Mouse (Mus musculus): Measurements from ENCODE around the gene Oat. TPM values are rescaled to one million over a fixed set of nuclear protein-coding genes. Genes with fewer than 3 reads are reported as not detected.

Oat gene
- total and polyA plus RNA-seq, 3 experiments: 161 to 197 (median 170) TPM

- H3K27me3 ChIP-seq (ENCODE audit: control insufficient read depth, insufficient read depth, low read length): no peaks in the 10 kb centered on the region
- intact Hi-C loops (cut with DNase I): no loop called here
- no peak overlapping the region for H3K4me3 ChIP-seq
- WGBS: 43% methylated on average over 1 of the region's 1 CpGs
- no peaks in the 10 kb centered on the region for H3K79me2 ChIP-seq (replicated peaks; ENCODE audit: control insufficient read depth, insufficient read depth, low read length)
- no peak overlapping the region for H3K27ac ChIP-seq
- H3K36me3 ChIP-seq (ENCODE audit: control insufficient read depth, insufficient read depth, low read length): peaks cover 25% of the 10 kb centered on the region
- TF ChIP-seq POLR2A (IDR thresholded peaks at IDR 0.05; ENCODE audit: insufficient read depth, low read depth, low read length): no peak
- DNase-seq: no peak
- no peak overlapping the region for H3K9ac ChIP-seq (ENCODE audit: low read depth, low read length)
- H3K4me1 ChIP-seq (ENCODE audit: control insufficient read depth, insufficient read depth, low read length): peaks cover 5% of the 10 kb centered on the region
Measured at GRCm38 (mm10) chr7:132565831-132566230, 10.4 kb downstream of the Oat start.

- no peak for TF ChIP-seq CTCF (IDR thresholded peaks at IDR 0.05)
- no peak for TF ChIP-seq EP300 (IDR thresholded peaks at IDR 0.05; ENCODE audit: insufficient read depth, low read depth, low read length)
- no peak for TF ChIP-seq POLR2A (IDR thresholded peaks at IDR 0.05; ENCODE audit: insufficient read depth, low read depth, low read length)
- Histone ChIP-seq H3K27ac (peak overlapping the region; percentile 50), H3K27me3 (ENCODE audit: control insufficient read depth, insufficient read depth, low read length) (no peaks in the 10 kb centered on the region), H3K9ac (ENCODE audit: low read depth, low read length) (no peak overlapping the region), H3K4me1 (ENCODE audit: control insufficient read depth, insufficient read depth, low read length) (peaks cover 15% of the 10 kb centered on the region), H3K36me3 (ENCODE audit: control insufficient read depth, insufficient read depth, low read length) (peaks cover 22% of the 10 kb centered on the region), H3K79me2 (replicated peaks; ENCODE audit: control insufficient read depth, insufficient read depth, low read length) (no peaks in the 10 kb centered on the region), H3K4me3 (no peak overlapping the region)
- no peak for DNase-seq
- WGBS: 44% methylated on average over 3 of the region's 3 CpGs
- intact Hi-C loops (cut with DNase I): loop anchor here (10.0 kb wide), 1 partner anchor 1014 kb away; the partner anchor contains the start of genes Hmx2 and Hmx3
Measured at GRCm38 (mm10) chr7:132559138-132559766, 16.9 kb downstream of the Oat start.

- no peaks in the 10 kb centered on the region for H3K27me3 ChIP-seq (ENCODE audit: control insufficient read depth, insufficient read depth, low read length)
- DNase-seq: no peak
- TF ChIP-seq POLR2A (IDR thresholded peaks at IDR 0.05; ENCODE audit: insufficient read depth, low read depth, low read length) (no peak), CTCF (IDR thresholded peaks at IDR 0.05) (no peak), EP300 (IDR thresholded peaks at IDR 0.05; ENCODE audit: insufficient read depth, low read depth, low read length) (no peak)
- H3K27ac ChIP-seq: no peak overlapping the region; the same call in 1 of the 2 replicates
- WGBS: 55% methylated on average over 7 of the region's 7 CpGs
- peaks cover 15% of the 10 kb centered on the region for H3K4me1 ChIP-seq (ENCODE audit: control insufficient read depth, insufficient read depth, low read length)
- intact Hi-C loops (cut with DNase I): loop anchor here (10.0 kb wide), 1 partner anchor 1013 kb away; the partner anchor contains the start of genes Hmx2 and Hmx3
- H3K79me2 ChIP-seq (replicated peaks; ENCODE audit: control insufficient read depth, insufficient read depth, low read length): no peaks in the 10 kb centered on the region
- H3K36me3 ChIP-seq (ENCODE audit: control insufficient read depth, insufficient read depth, low read length): peaks cover 22% of the 10 kb centered on the region
- no peak overlapping the region for H3K9ac ChIP-seq (ENCODE audit: low read depth, low read length)
- no peak overlapping the region for H3K4me3 ChIP-seq
Measured at GRCm38 (mm10) chr7:132558141-132558736, 18.0 kb downstream of the Oat start.

GRCm38 (mm10) chr7:132556575-132556974 lies 19.6 kb downstream of the Oat start:
- peaks cover 22% of the 10 kb centered on the region for H3K36me3 ChIP-seq (ENCODE audit: control insufficient read depth, insufficient read depth, low read length)
- no peak overlapping the region for H3K27ac ChIP-seq
- no peaks in the 10 kb centered on the region for H3K27me3 ChIP-seq (ENCODE audit: control insufficient read depth, insufficient read depth, low read length)
- H3K79me2 ChIP-seq (replicated peaks; ENCODE audit: control insufficient read depth, insufficient read depth, low read length): no peaks in the 10 kb centered on the region
- TF ChIP-seq EP300 (IDR thresholded peaks at IDR 0.05; ENCODE audit: insufficient read depth, low read depth, low read length): no peak
- no peak for TF ChIP-seq POLR2A (IDR thresholded peaks at IDR 0.05; ENCODE audit: insufficient read depth, low read depth, low read length)
- no peak overlapping the region for H3K4me3 ChIP-seq
- no peak for DNase-seq
- intact Hi-C loops (cut with DNase I): loop anchor here (10.0 kb wide), 1 partner anchor 1012 kb away; the partner anchor contains the start of genes Hmx2 and Hmx3
- 81% methylated on average over 5 of the region's 5 CpGs for WGBS
- H3K9ac ChIP-seq (ENCODE audit: low read depth, low read length): no peak overlapping the region
- H3K4me1 ChIP-seq (ENCODE audit: control insufficient read depth, insufficient read depth, low read length): peaks cover 15% of the 10 kb centered on the region

- Histone ChIP-seq H3K4me1 (ENCODE audit: control insufficient read depth, insufficient read depth, low read length) (peaks cover 17% of the 10 kb centered on the region), H3K27ac (no peak overlapping the region), H3K36me3 (ENCODE audit: control insufficient read depth, insufficient read depth, low read length) (peaks cover 19% of the 10 kb centered on the region), H3K4me3 (no peak overlapping the region), H3K79me2 (replicated peaks; ENCODE audit: control insufficient read depth, insufficient read depth, low read length) (no peaks in the 10 kb centered on the region), H3K27me3 (ENCODE audit: control insufficient read depth, insufficient read depth, low read length) (no peaks in the 10 kb centered on the region), H3K9ac (ENCODE audit: low read depth, low read length) (no peak overlapping the region)
- 56% methylated on average over 4 of the region's 4 CpGs for WGBS
- intact Hi-C loops (cut with DNase I): loop anchor here (10.0 kb wide), 1 partner anchor 1011 kb away; the partner anchor contains the start of genes Hmx2 and Hmx3
- no peak for TF ChIP-seq CTCF (IDR thresholded peaks at IDR 0.05)
- TF ChIP-seq EP300 (IDR thresholded peaks at IDR 0.05; ENCODE audit: insufficient read depth, low read depth, low read length): no peak
- no peak for TF ChIP-seq POLR2A (IDR thresholded peaks at IDR 0.05; ENCODE audit: insufficient read depth, low read depth, low read length)
- DNase-seq: no peak
Measured at GRCm38 (mm10) chr7:132555911-132556310, 20.3 kb downstream of the Oat start.

GRCm38 (mm10) chr7:132554091-132554490 lies 22.1 kb downstream of the Oat start:
- Histone ChIP-seq H3K4me1 (ENCODE audit: control insufficient read depth, insufficient read depth, low read length) (peaks cover 9% of the 10 kb centered on the region), H3K36me3 (ENCODE audit: control insufficient read depth, insufficient read depth, low read length) (peaks cover 8% of the 10 kb centered on the region), H3K79me2 (replicated peaks; ENCODE audit: control insufficient read depth, insufficient read depth, low read length) (no peaks in the 10 kb centered on the region), H3K27me3 (ENCODE audit: control insufficient read depth, insufficient read depth, low read length) (no peaks in the 10 kb centered on the region), H3K27ac (no peak overlapping the region), H3K4me3 (no peak overlapping the region), H3K9ac (ENCODE audit: low read depth, low read length) (no peak overlapping the region)
- intact Hi-C loops (cut with DNase I): loop anchor here (5.0 to 10.0 kb wide), 2 partner anchors 237 to 1009 kb away; partner anchors contain the start of genes Chst15, Hmx2 and Hmx3
- WGBS: 35% methylated on average over 2 of the region's 2 CpGs
- DNase-seq: no peak
- TF ChIP-seq CTCF (IDR thresholded peaks at IDR 0.05) (no peak), EP300 (IDR thresholded peaks at IDR 0.05; ENCODE audit: insufficient read depth, low read depth, low read length) (no peak), POLR2A (IDR thresholded peaks at IDR 0.05; ENCODE audit: insufficient read depth, low read depth, low read length) (no peak)

Data from heart, adult 2 months (tissue).